Mouse (Mus musculus) cerebellum, postnatal 36 days (tissue): Measurements from ENCODE around the gene Slc2a9.

Source experiments
- DNase-seq, 2 experiments: peaks; one replicate each; pipeline ENCODE4 v3.0.0; 2021 to 2022; ENCODE audit warnings: mixed read lengths in 2 of 2

Gene Slc2a9

DNA sequence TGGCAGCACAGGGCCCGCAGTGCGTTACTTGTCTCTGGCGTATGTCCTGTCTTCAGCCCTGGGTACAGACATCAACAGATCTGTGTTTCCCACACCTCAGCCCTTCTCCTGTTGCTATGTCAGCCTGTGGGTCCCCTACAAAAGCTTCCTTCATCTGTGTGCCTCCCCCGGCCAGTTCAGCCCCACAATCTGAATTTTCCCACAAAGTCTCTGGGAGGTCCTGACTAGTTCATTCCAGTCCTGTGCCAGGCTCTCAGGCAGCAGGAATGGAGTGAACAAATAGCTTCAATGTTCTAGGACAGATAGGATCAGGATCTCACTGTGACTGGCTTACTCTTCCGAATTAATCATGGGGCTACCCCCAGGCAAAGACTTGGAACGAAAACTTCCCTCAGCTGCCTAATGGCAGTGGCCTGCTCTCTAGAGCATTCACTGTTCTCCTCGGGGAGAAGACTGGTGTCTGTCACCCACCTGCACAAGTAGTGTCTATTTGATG lies 3.6 kb downstream of the Slc2a9 start:
- DNase-seq = no peak

DNA sequence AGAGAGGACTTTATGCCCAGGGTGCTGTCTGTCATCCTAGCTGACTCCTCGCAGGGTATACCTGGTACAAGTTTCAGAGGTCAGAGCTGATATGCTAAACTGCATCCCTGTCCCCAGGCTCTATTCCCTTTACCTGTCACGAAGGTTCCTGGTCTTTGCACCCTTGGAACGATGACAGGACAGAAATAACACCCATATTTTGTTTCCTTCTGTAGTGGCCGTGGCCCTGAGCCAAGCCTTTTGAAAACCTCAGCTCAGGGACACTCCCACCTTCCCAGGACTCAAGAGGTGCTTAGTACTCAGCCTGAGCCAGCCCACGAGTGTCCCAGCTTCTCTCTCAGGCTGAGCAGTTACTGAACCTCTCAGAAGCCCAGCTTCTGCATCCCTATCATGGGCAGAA lies 4.5 kb downstream of the Slc2a9 start:
- no peak for DNase-seq

DNA sequence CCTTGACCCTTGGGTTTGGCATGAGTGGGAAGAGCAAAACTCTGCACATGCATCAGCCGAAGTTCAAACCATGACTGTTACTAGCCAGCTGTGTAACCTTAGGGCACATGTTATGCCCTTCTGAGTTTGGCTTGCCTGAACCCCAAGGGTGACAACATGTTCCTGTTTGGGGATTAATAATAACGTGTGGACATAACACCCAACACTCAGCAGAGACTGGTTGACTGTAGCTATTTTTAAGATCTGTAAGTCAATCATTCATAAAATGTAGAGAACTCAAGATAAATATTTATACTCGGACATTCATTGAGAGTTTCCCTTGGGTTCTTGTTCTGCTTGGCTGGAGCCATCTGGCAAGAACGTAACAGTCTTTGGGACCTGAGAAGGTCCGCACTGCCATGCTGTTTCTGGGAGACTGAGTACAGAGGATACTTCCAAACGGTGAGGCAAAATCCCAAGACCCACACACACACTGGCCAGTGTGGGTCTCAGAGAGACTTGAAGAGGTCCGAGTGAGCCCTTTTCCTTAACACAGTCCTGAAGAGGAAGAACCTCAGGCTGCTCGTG lies 6.4 kb downstream of the Slc2a9 start:
- DNase-seq = no peak

DNA sequence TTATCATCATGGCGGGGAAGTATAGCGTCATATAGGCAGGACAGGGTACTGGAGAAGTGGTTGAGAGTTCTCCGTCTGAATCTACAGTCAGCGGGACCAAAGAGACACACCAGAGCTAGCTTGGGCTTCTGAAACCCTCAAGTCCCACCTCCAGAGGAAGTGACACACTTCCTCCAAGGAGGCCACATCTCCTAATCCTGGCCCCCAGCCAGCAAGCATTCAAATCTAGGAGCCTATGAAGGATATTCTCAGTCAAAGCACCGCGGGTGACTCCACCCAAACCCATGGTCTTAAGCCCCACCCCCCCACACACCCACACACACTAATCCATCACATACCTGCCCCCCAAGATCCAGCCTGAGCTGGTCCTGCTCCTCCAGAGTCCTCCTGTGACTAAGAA lies 9.1 kb downstream of the Slc2a9 start:
- no peak for DNase-seq

DNA sequence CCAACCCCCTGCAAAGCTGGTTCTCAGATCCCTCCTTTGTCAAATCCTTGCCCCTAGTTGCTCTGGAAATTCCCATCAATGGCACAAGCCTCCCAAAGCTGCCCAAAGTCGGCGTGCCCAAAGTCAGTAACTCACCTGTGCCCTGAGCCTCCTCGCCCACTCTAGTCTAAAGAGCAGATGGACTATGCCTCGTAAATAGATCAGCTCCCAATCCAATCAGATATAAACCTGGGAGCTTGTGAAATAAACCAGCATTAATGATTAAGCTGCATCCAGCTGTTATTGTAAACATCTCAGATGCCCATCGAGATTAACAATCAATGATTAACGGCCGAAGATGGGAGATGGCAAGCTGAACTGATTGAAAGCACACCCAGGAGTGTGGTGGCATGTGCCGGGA lies 11.2 kb downstream of the Slc2a9 start:
- no peak for DNase-seq

DNA sequence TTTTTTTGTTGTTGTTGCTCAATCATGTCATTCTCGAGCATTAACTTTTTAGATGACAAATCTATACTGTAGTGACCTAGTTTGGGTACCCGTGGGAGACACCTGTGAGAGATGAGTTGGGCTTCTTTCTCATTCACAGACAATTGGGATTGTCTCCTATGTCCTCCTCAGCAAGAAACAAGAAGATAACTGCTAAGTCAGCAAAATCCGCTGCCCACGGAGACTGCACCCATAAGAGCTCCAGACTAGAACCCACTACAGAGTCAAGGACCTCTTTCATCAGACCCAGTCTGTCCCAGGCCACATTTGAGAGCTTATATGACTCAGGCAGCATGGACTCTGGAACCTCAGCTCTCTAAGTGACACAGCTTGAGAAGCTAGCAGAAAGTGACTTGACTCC lies 13.2 kb downstream of the Slc2a9 start:
- DNase-seq = no peak

DNA sequence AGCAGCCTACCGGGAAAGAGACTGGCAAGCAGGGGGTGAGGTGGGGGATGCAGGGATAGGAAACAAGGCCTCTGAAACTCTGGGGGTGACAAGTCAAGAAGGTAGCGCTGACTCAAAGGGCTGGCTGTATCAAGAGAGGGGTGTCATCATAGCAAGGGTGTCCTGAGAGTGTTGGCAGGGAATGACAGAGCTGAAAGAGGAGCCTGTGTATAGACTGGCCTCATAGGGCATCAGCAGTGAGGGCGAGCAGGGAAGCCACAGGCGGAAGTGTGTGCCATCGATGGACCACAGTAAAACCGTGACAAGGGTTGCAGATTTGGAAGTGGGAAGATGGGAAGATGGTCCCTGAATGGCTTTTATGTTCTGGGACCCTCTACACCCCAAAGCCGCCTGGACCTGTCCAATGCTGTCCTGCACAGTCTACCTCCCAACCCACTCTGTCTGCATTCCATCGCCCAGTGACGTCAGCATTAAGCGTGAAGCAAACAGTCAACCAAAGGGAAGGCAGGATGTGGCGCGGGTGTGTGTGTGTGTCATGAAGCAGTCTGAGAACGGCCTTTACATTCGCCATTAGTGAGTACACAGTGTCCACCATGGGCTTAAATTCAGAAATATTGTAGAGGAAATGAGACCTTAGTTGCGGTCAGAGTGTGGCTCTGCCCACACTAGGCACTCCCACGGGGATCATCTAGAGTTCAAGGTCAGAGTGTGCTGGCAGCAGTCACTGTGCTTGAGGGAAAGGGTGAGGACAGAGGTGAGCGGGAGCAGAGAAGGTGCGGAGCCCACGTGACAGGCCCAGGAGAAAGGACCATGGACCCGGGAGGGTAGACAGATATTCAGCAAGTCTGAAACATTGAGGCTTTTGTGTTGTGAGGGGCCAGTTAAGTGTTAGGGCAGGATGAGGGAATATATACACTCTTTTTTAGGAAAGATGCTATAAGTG lies 14.0 kb downstream of the Slc2a9 start:
- no peak for DNase-seq

DNA sequence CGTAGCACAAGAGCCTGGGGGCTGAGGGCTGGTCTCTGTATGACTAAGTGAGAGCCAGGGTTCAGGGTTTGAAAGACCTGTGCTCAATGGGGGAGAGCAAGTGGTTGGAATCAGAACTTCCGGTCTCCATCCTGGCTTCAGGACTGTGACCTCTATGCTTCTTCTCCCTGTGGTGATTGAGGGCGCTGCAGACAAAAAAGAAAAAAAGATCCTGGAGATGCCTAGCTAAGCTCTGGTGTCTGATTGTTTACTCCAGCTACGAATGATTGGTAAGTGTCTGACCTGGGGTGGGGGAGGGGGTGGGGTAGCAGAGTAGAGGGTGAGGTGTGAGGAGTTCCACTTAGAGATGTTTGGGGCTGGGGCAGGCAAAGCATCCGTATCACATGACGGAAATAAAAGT lies 14.9 kb downstream of the Slc2a9 start:
- DNase-seq = no peak

DNA sequence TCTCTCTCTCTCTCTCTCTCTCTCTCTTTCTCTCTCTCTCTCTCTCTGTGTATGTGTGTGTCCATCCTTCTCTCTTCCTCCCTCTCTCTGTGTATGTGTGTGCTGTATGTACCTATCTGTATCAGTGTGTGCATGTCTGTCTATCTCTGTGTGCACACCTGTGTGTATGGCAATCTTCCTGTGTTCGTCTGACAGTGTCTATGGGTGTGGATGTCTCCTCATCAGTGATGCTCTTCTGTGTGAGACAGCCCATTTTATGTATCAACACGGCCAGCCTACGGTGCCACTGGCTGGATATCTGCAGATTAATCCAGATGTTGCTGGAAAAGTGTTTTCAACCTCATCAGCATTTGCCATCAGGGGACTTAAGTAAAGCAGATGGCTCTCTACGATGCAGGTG lies 15.7 kb downstream of the Slc2a9 start:
- DNase-seq = no peak

DNA sequence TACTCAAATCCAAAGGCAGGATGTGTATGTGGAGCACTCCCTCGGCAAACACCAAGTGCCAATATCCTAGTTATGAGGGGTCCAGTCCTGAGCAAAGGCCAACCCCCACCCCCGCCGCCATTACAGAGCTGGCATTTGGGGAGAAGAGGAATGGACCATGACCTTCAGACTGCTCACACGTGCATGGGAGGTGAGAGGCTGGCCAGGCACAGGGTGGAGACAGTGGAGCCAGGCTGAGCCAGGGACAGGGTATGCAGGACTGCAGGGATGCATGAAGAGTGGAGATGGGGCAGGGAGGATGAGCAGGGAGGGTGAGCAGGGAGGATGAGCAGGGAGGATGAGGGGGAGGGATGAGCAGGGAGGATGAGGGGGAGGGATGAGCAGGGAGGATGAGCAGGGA lies 17.0 kb downstream of the Slc2a9 start:
- no peak for DNase-seq

DNA sequence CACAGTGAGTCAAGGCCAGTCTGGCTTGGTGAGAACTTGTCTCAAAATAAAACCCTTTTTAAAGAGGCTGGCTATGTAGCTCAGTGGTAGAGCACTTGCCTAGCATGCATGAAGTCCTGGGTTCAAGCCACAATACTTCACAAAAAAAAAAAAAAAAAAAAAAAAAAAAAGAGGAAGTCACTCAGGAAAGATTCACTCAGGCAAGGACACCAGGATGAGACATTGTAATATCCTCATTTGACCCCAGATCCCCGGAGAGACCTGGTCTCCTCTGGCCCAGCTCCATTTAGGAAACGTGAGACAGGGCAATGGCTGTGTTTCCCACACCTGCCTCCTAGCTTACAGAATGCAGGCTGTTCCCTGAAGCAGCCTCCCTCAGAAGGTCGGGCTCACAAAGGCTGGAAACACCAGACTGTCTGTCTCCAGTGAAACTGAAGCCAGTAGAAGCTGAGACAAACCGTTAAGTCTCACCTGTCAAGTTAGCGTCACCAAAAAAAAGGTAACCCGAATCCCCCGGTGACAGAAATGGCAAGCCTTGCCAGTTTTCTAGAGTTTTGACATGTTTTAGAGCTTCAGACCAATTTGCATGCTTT lies 19.3 kb downstream of the Slc2a9 start:
- no peak for DNase-seq

DNA sequence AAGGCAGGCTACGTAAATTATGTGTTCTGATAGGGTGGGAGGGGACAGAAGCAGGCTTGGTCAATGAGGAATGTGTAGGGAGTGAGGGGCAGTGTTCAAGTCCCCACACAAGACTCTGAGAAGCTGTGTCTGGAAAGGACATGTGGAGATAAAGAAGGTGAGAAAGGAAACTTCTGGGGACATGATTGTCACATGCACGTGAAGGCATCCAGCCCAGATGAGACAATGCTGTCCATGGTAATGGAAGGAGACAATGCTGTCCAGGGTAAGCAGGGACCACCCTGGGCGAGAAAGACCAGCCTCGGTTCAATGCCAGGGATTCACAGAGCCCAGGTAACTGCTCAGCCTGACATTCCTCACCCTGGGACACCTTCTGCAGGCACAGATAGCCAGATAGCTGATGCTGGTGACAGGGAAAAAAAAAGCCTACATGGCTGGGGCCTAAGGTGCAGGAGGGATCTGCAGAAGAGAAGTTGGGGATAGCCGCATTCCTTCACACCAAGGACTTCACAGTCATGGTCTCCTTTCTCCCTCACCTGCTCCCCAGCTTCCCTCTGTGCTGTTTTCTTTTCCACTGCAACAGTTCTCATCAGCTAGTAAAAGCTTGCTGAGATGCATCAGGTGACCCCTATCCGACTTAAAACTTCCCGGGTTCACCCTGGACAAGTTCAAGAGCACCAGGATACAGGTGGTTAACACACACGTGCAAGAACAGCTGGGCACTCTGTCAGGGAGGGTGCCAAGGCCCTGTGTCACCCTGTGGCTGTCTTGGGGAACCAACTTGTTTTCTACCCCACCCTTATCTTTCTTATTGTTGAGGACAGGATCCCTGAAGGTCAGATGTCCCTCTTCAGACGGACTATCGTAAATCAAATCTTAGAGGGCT lies 21.9 kb downstream of the Slc2a9 start:
- DNase-seq = no peak

DNA sequence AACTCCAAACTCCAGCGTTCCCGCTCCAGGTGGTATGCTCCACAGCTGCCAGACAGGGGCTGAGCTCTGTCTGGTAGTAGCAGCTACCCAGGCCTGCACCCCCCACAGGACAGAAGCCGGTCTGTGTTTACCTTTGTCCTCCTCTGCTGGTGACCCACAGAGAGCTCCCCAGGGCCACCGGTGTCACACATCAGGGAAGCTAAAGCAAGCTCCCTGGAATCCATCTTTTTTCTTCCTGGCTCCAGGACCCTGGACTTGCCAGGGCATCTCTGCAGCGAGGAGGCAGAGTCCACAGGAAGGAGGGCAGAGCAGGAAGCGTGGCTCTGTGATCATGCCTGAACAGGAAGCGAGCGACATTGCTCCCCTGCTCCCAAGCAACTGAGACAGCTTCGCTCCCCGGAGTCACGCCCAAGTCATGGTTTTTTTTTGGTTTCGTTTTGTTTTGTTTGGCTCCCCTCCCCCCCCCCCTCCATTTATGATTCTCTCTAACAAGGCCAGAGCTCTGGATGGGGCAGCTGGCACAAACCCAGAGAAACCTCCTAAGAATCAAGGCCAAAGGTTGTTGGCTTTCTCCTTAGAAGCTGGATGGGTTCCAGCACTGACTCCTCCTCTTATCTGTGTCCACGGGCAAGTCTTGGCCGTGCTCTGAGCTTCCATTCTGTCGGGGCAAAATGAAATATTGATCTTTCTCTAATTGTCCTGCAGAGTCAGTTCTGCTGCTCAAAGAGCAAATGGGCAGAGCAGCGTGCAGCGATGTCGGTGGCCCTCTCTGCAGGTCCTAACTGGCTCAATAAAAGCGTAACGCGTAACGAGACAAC lies 22.8 kb downstream of the Slc2a9 start:
- DNase-seq = peak; percentile 36 to 48

DNA sequence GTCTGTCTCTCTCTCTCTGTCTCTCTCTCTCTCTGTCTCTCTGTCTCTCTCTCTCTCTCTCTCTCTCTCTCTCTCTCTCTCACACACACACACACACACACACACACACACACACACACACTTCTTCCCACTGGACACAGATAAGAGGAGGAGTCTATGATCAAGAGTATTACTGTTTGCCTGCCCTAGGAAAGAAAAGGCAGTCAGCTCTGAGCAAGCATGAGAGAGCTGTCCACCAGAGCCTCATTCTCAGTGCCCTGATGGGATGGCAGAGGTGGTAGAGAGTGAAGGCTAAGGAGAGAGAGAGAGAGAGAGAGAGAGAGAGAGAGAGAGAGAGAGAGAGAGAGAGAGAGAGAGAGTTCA lies 23.4 kb downstream of the Slc2a9 start:
- DNase-seq = peak in 1 of 2 experiments; percentile 20

DNA sequence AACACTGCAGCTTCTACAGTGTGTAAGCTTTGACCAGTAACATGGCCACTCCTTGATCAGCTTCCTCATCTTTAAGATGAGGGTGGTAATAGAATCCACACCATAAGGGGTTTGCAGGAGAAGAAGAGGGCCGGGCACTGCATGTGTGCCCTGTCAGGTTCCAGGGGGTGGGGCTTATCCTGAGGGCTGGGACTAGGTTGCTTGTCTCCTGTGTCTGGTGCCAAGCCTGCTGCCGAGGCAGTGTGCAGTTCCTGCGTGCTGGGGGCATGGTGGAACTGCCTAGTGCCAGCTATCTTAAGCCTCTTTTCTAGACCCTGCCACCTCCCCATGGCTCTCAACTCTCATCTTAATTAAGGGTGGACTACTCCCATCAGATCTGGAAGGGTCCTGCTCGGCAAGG lies 23.9 kb downstream of the Slc2a9 start:
- peak; percentile 52 to 56 for DNase-seq

DNA sequence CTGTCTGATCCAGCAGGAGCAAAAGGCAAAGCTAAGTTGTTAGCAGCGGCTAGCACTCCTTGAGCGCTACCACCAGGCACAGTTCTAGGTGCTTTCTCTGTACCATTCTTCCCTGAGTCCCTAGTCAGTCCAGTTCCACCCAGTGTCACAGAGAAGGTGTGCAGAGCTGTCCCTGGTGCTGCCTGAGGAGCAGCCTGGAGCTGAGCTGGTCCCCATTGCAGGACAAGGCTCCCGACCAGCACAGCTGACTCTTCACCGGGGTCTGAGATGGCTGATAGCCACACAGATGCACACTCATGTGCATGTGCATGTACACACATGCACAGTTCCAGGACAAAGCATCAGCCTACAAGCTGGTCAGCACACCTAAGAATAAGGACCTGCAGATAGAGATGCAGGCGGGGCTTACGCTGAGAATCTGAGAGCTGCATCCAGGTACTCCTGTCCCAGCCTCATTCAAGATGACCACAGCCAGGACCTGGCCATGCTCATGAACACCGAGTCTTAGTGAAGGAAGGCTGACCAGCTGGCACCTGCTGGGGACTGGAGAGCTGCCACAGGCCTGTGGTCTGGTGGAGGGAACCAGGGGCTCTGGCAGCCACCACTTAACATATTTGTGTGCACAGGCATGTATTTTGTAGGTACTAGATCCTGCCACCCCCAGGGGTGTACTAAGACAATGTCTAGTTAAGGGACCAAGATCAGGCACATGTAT lies 25.1 kb downstream of the Slc2a9 start:
- DNase-seq = peak; percentile 71 to 73

DNA sequence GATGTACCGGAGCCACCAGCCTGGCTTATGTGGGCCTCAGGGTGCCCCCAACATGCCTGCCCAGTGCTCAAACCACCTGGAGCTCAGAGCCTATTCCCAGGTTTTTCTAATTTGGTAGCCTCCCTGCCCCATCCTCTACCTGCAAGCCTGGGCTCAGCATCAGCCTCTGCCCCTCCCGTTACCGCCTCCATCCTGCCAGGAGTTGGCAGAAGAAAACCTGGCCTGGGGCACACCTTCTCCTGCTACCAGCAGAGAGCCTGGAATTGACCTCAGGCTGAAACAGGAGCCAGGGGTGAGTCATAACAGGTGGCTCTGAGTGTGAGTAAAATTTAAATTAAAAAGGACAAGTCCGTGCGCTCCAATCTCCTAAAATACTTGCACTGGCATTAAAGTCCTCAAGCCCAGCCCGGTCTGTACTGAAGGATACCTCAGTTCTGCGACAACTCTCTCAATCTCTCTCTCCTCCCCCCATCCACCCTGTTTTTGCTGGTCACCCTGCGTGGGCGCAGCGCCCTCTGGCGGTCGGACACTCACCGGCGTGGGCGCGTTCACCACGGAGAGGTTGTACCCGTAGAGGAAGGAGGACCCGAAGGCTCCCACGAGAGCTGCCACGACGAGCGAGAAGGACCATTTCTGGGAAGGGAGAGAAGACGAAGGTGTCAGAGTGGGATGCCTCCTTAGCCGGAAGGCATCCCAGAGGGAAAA lies 25.9 kb downstream of the Slc2a9 start:
- peak; percentile 78 to 85 for DNase-seq

DNA sequence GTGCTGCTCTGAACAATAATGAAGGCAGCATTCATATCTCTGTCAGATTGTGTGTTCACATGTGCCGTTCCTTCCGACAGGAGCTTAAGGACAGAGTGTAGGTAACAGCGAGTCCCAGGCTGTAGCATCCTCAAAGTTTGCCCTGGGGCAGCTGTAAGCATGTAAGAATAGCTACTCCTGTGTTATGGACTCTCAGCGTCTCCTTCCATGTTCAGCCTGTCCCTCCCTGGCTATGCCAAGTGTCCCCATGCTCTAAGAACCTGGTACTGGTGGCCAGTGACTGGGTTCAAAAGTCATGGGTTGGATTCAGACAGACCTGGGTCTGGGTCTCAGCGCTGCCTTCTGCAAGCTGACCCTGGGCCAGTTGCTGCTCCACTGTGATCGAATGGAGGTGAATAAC lies 32.1 kb downstream of the Slc2a9 start:
- DNase-seq = no peak

DNA sequence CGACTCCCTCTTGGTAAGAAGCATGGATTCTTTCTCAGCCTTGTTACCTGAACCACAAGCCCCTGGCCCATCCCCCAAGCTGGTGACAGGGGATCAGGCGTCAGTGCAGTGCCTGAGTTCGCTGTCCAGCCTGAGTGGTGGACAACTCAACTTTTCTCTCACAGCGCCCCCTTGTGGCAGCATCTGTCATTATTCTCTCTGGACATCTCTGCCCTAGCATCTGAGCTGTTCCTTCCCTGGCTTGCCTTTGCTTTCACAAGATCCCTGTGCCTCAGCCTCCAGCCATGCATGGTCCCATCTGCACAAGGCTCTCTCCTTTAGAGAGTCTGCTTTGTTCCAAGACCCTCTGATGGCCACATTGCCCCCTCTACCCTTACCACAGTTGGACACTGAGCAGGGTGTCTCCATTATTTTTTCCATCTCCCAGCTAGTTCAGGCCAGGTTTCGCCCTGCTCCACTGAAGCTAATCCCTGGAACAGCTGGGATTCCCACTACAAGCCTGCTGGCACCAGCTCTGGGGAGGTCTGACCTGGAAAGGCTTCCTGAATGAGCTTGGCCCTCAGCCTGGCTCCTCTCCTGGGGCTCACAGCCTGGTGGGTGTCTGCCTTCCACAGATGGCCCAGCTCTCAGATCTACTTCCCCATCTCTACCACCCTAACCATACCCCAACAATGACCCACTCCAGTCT lies 32.9 kb downstream of the Slc2a9 start:
- DNase-seq = peak; percentile 87 to 90

DNA sequence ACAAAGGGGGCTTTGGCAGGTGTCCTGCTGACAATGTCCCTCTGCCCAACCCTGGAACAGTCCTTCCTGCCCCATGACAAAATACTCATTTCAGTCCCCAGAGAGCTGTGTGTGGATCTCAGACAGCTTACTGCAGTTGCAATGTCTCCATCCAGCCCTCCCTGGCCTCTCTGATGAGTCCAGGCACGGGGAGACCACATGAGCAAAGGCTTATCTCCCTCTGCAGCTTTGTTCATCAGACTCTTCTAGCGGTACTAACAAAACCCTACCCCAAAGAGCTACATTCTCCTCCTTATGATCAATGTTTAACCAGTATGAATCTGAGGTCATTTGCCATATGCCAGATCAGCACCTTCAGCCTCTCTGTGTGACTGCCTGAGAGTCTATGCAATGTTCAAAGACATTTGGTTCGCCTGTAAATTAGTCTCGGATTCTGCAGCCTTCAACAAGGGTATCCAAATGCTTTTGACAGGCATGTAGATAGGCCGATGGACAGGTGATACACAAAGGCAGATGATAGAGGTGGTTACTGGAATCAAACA lies 36.3 kb downstream of the Slc2a9 start:
- no peak for DNase-seq
